Mouse (Mus musculus) adrenal gland, adult 18-20 months (tissue): Measurements from ENCODE around the gene Pbx4. TPM values are rescaled to one million over a fixed set of nuclear protein-coding genes. Genes with fewer than 3 reads are reported as not detected.

ENCODE experiments used
- total RNA-seq, 2 experiments: library from RNA; stranded (reverse); gene quantifications; 1 replicate in 1 of 2; 2 replicates in 1 of 2; pipeline ENCODE4 v1.2.3; 2021

Gene Pbx4
- total RNA-seq, 2 experiments from 2014 or later, result 1.2 to 1.3 TPM

Other genes starting within 250 kb of the Pbx4 start
- gene Zfp868, start 206.9 kb upstream of the Pbx4 start, total RNA-seq, result 10 to 100 TPM; 11.1 to 13.3 TPM
- 1 to 10 TPM; 2.7 to 3.0 TPM for gene Zfp964, start 178.0 kb upstream of the Pbx4 start, total RNA-seq
- 10 to 100 TPM; 20.9 to 26.4 TPM for gene Zfp869, start 121.8 kb upstream of the Pbx4 start, total RNA-seq
- 1 to 10 TPM; 3.5 to 4.6 TPM for gene Zfp963, start 82.5 kb upstream of the Pbx4 start, total RNA-seq
- under 1 TPM in 1 of 2 experiments, not detected in 1; 0.64 TPM for gene Gm20422, start 57.6 kb upstream of the Pbx4 start, total RNA-seq
- gene Atp13a1, start 41.3 kb upstream of the Pbx4 start, total RNA-seq, result 10 to 100 TPM; 34.0 to 42.8 TPM
- 10 to 100 TPM; 20.1 to 24.1 TPM for gene Zfp866, start 41.3 kb upstream of the Pbx4 start, total RNA-seq
- 10 to 100 TPM in 1 of 2 experiments, 1 to 10 TPM in 1; 8.3 to 10.6 TPM for gene Gmip, start 23.8 kb upstream of the Pbx4 start, total RNA-seq
- 1 to 10 TPM; 1.8 to 2.0 TPM for gene Lpar2, start 10.1 kb upstream of the Pbx4 start, total RNA-seq
- gene Cilp2, start 55.2 kb downstream of the Pbx4 start, total RNA-seq, result under 1 TPM; 0.06 to 0.10 TPM
- gene Tssk6, start 69.7 kb downstream of the Pbx4 start, total RNA-seq, result under 1 TPM; 0.51 to 0.60 TPM
- gene Ndufa13, start 70.1 kb downstream of the Pbx4 start, total RNA-seq, result 100 to 1,000 TPM; 176 to 210 TPM
- gene Yjefn3, start 70.2 kb downstream of the Pbx4 start, total RNA-seq, result 1 to 10 TPM; 2.2 to 3.1 TPM
- gene Gatad2a, start 163.9 kb downstream of the Pbx4 start, total RNA-seq, result 100 to 1,000 TPM; 102 to 111 TPM
- 10 to 100 TPM; 48.8 to 55.7 TPM for gene Mau2, start 210.2 kb downstream of the Pbx4 start, total RNA-seq
- gene Sugp1, start 210.3 kb downstream of the Pbx4 start, total RNA-seq, result 10 to 100 TPM; 25.8 to 27.9 TPM
- 1 to 10 TPM in 1 of 2 experiments, under 1 TPM in 1; 0.83 to 1.1 TPM for gene Tm6sf2, start 240.4 kb downstream of the Pbx4 start, total RNA-seq